Mouse (Mus musculus): ENCODE measurements around the gene Plpp2.

Plpp2 gene

GRCm38 (mm10) chr10:79533126-79533911 lies at the start of gene Plpp2:
TSS of gene Plpp2 (minus strand) at chr10:79533796.
- DNase-seq (ENCODE audit: low read depth), result peak; percentile 34

- no peak for DNase-seq (ENCODE audit: low read depth)
These were observed 47.9 kb upstream of the Plpp2 start for GRCm38 (mm10) chr10:79581501-79581900.

GRCm38 (mm10) chr10:79580811-79581210 lies 47.2 kb upstream of the Plpp2 start:
- peak; percentile 1 for DNase-seq (ENCODE audit: low read depth)

GRCm38 (mm10) chr10:79580356-79580755 lies 46.8 kb upstream of the Plpp2 start:
- DNase-seq (ENCODE audit: low read depth), result no peak

- no peak for DNase-seq (ENCODE audit: low read depth)
These were observed 46.2 kb upstream of the Plpp2 start for GRCm38 (mm10) chr10:79579781-79580180.

- no peak for DNase-seq (ENCODE audit: low read depth)
These were observed 45.3 kb upstream of the Plpp2 start for GRCm38 (mm10) chr10:79578891-79579290.

- DNase-seq (ENCODE audit: low read depth), result no peak
These were observed 44.7 kb upstream of the Plpp2 start for GRCm38 (mm10) chr10:79578276-79578675.

- DNase-seq (ENCODE audit: low read depth), result no peak
These were observed 43.8 kb upstream of the Plpp2 start for GRCm38 (mm10) chr10:79577376-79577775.

GRCm38 (mm10) chr10:79575754-79576153 lies 42.2 kb upstream of the Plpp2 start:
- DNase-seq (ENCODE audit: low read depth), result no peak

- no peak for DNase-seq (ENCODE audit: low read depth)
These were observed 41.2 kb upstream of the Plpp2 start for GRCm38 (mm10) chr10:79574796-79575195.

GRCm38 (mm10) chr10:79574350-79574749 lies 40.8 kb upstream of the Plpp2 start:
- DNase-seq (ENCODE audit: low read depth), result no peak

- DNase-seq (ENCODE audit: low read depth), result no peak
These were observed 40.0 kb upstream of the Plpp2 start for GRCm38 (mm10) chr10:79573611-79574010.

GRCm38 (mm10) chr10:79571314-79571713 lies 37.7 kb upstream of the Plpp2 start:
- no peak for DNase-seq (ENCODE audit: low read depth)

- DNase-seq (ENCODE audit: low read depth), result no peak
These were observed 36.3 kb upstream of the Plpp2 start for GRCm38 (mm10) chr10:79569921-79570320.

- DNase-seq (ENCODE audit: low read depth), result no peak
These were observed 26.1 kb upstream of the Plpp2 start for GRCm38 (mm10) chr10:79559716-79560115.

GRCm38 (mm10) chr10:79557496-79557895 lies 23.9 kb upstream of the Plpp2 start:
- DNase-seq (ENCODE audit: low read depth), result no peak

- no peak for DNase-seq (ENCODE audit: low read depth)
These were observed 23.4 kb upstream of the Plpp2 start for GRCm38 (mm10) chr10:79556951-79557350.

GRCm38 (mm10) chr10:79555238-79555724 lies 21.7 kb upstream of the Plpp2 start:
- DNase-seq (ENCODE audit: low read depth), result no peak

- peak; percentile 20 for DNase-seq (ENCODE audit: low read depth)
These were observed 21.0 kb upstream of the Plpp2 start, which contains the start of gene Mier2 for GRCm38 (mm10) chr10:79554330-79555237. TSS of gene Mier2 (minus strand) at chr10:79555199.

- DNase-seq (ENCODE audit: low read depth), result no peak
These were observed 20.1 kb upstream of the Plpp2 start for GRCm38 (mm10) chr10:79553691-79554090.

- DNase-seq (ENCODE audit: low read depth), result no peak
These were observed 19.6 kb upstream of the Plpp2 start for GRCm38 (mm10) chr10:79553176-79553575.

- no peak for DNase-seq (ENCODE audit: low read depth)
These were observed 18.9 kb upstream of the Plpp2 start for GRCm38 (mm10) chr10:79552531-79552930.

GRCm38 (mm10) chr10:79550366-79550765 lies 16.8 kb upstream of the Plpp2 start:
- no peak for DNase-seq (ENCODE audit: low read depth)

Measured in fibroblast of lung, adult 2 months (primary cell).